Mouse (Mus musculus) adrenal gland, postnatal 14 days (tissue): Measurements from ENCODE around the gene Bri3. TPM values are rescaled to one million over a fixed set of nuclear protein-coding genes. Genes with fewer than 3 reads are reported as not detected.
"Not testable (repeated sequence)": the region's sequence is repeated elsewhere in the genome, so short reads cannot be mapped to it uniquely, and the experiment has no call there.

Experiments used
- DNase-seq: peaks from one replicate; pipeline ENCODE4 v3.0.0; 2021; ENCODE audit warnings: mixed read lengths
- total RNA-seq: library from RNA; stranded (reverse); gene quantifications from 2 replicates; pipeline ENCODE4 v1.2.3, GENCODE M21; 2021

Bri3 gene
- total RNA-seq, 1 experiment from 2014 or later = 123 TPM

GRCm38 (mm10) chr5:144295357-144295756, 51.1 kb downstream of the Bri3 start:
- DNase-seq = no peak

- DNase-seq = no peak
Observed at GRCm38 (mm10) chr5:144296090-144296604, 51.9 kb downstream of the Bri3 start.

GRCm38 (mm10) chr5:144303071-144303470, 58.8 kb downstream of the Bri3 start:
- no peak for DNase-seq

GRCm38 (mm10) chr5:144308929-144309328, 64.7 kb downstream of the Bri3 start:
- no peak for DNase-seq

- DNase-seq = no peak
Observed at GRCm38 (mm10) chr5:144312183-144312582, 67.9 kb downstream of the Bri3 start.

GRCm38 (mm10) chr5:144313335-144313734, 69.1 kb downstream of the Bri3 start:
- DNase-seq = peak; percentile 60

- DNase-seq = no peak
Observed at GRCm38 (mm10) chr5:144314731-144315494, 70.7 kb downstream of the Bri3 start.

GRCm38 (mm10) chr5:144316442-144316841, 72.2 kb downstream of the Bri3 start:
- DNase-seq = no peak

GRCm38 (mm10) chr5:144317426-144317825, 73.2 kb downstream of the Bri3 start:
- DNase-seq = no peak

- peak; percentile 34 for DNase-seq
Observed at GRCm38 (mm10) chr5:144318286-144318685, 74.0 kb downstream of the Bri3 start.

GRCm38 (mm10) chr5:144321681-144322080, 77.4 kb downstream of the Bri3 start:
- peak; percentile 74 for DNase-seq

GRCm38 (mm10) chr5:144322717-144323116, 78.5 kb downstream of the Bri3 start:
- DNase-seq = no peak

- no peak for DNase-seq
Observed at GRCm38 (mm10) chr5:144334010-144334409, 89.8 kb downstream of the Bri3 start.

- DNase-seq = not testable (repeated sequence)
Observed at GRCm38 (mm10) chr5:144335357-144335756, 91.1 kb downstream of the Bri3 start.

GRCm38 (mm10) chr5:144338787-144339186, 94.5 kb downstream of the Bri3 start:
- DNase-seq = no peak

GRCm38 (mm10) chr5:144341085-144341484, 96.8 kb downstream of the Bri3 start:
- DNase-seq = no peak

GRCm38 (mm10) chr5:144344592-144344991, 100.4 kb downstream of the Bri3 start:
- DNase-seq = no peak

- DNase-seq = no peak
Observed at GRCm38 (mm10) chr5:144351185-144351584, 106.9 kb downstream of the Bri3 start.

- DNase-seq = no peak
Observed at GRCm38 (mm10) chr5:144352250-144353047, 108.2 kb downstream of the Bri3 start.

- no peak for DNase-seq
Observed at GRCm38 (mm10) chr5:144356776-144357455, 112.7 kb downstream of the Bri3 start.

GRCm38 (mm10) chr5:144357551-144357880, 113.3 kb downstream of the Bri3 start:
- no peak for DNase-seq

- DNase-seq = peak; percentile 94
Observed at GRCm38 (mm10) chr5:144357881-144358591, 113.8 kb downstream of the Bri3 start, which contains the start of gene Baiap2l1. TSS of gene Baiap2l1 (minus strand) at chr5:144358112.
